Mouse (Mus musculus) liver, embryonic 14.5 days (tissue): ENCODE data around the gene Atad1.

Experiments
- CTCF ChIP-seq: IDR thresholded peaks from 2 replicates; pipeline ENCODE4 v1.5.1; 2016; ENCODE audit warnings: antibody characterized with exemption, low read depth, control low read depth
- EP300 ChIP-seq: IDR thresholded peaks from 2 replicates; pipeline ENCODE4 v1.6.1; 2016; ENCODE audit warnings: antibody characterized with exemption, low read depth

GRCm38 (mm10) chr19:32760499-32760898, 20.9 kb upstream of the Atad1 start:
- no peak for TF ChIP-seq CTCF
- TF ChIP-seq EP300, result no peak
